Mouse (Mus musculus): ENCODE data around the gene Tssk6. TPM values are rescaled to one million over a fixed set of nuclear protein-coding genes. Genes with fewer than 3 reads are reported as not detected.

Tssk6 gene
- under 1 TPM; 0.13 to 0.72 TPM for polyA plus RNA-seq (2012; fragmentation: generic; extraction: Trizol)

GRCm38 (mm10) chr8:69902163-69903062 is at the start of gene Tssk6, which contains the start of the genes Ndufa13 and Yjefn3:
Gene Tssk6 (plus strand): TSS chr8:69902184.
Gene Ndufa13 (minus strand): TSS chr8:69902558.
Gene Yjefn3 (minus strand): TSS chr8:69902712.

GRCm38 (mm10) chr8:69887289-69888243 is 14.4 kb upstream of the Tssk6 start, which contains the start of gene Cilp2:
Gene Cilp2 (minus strand): TSS chr8:69887687.

Other genes with a start within 250 kb of the Tssk6 start
- gene Zfp964, start 247.7 kb upstream of the Tssk6 start, polyA plus RNA-seq (2012; fragmentation: generic; extraction: Trizol) = under 1 TPM; 0.04 to 0.83 TPM
- 1 to 10 TPM in 1 of 2 experiments, under 1 TPM in 1; 0.20 to 4.4 TPM for gene Zfp869, start 191.5 kb upstream of the Tssk6 start, polyA plus RNA-seq (2012; fragmentation: generic; extraction: Trizol)
- 1 to 10 TPM in 1 of 2 experiments, under 1 TPM in 1; 0.02 to 1.9 TPM for gene Zfp963, start 152.2 kb upstream of the Tssk6 start, polyA plus RNA-seq (2012; fragmentation: generic; extraction: Trizol)
- not detected for gene Gm20422, start 127.3 kb upstream of the Tssk6 start, polyA plus RNA-seq (2012; fragmentation: generic; extraction: Trizol)
- 10 to 100 TPM; 23.6 to 31.8 TPM for gene Atp13a1, start 111.0 kb upstream of the Tssk6 start, polyA plus RNA-seq (2012; fragmentation: generic; extraction: Trizol)
- gene Zfp866, start 111.0 kb upstream of the Tssk6 start, polyA plus RNA-seq (2012; fragmentation: generic; extraction: Trizol) = 1 to 10 TPM in 1 of 2 experiments, under 1 TPM in 1; 0.37 to 9.5 TPM
- 10 to 100 TPM in 1 of 2 experiments, 1 to 10 TPM in 1; 4.1 to 11.5 TPM for gene Gmip, start 93.5 kb upstream of the Tssk6 start, polyA plus RNA-seq (2012; fragmentation: generic; extraction: Trizol)
- gene Lpar2, start 79.8 kb upstream of the Tssk6 start, polyA plus RNA-seq (2012; fragmentation: generic; extraction: Trizol) = 1 to 10 TPM; 3.0 to 3.5 TPM
- 1 to 10 TPM; 2.6 to 3.5 TPM for gene Pbx4, start 69.7 kb upstream of the Tssk6 start, polyA plus RNA-seq (2012; fragmentation: generic; extraction: Trizol)
- under 1 TPM in 1 of 2 experiments, not detected in 1; 0.07 TPM for gene Cilp2, start 14.5 kb upstream of the Tssk6 start, polyA plus RNA-seq (2012; fragmentation: generic; extraction: Trizol)
- gene Ndufa13, start 374 bp downstream of the Tssk6 start, polyA plus RNA-seq (2012; fragmentation: generic; extraction: Trizol) = 100 to 1,000 TPM; 233 to 235 TPM
- 10 to 100 TPM in 1 of 2 experiments, 1 to 10 TPM in 1; 8.5 to 22.4 TPM for gene Yjefn3, start 528 bp downstream of the Tssk6 start, polyA plus RNA-seq (2012; fragmentation: generic; extraction: Trizol)
- 10 to 100 TPM; 18.8 to 24.7 TPM for gene Gatad2a, start 94.2 kb downstream of the Tssk6 start, polyA plus RNA-seq (2012; fragmentation: generic; extraction: Trizol)
- 10 to 100 TPM in 1 of 2 experiments, 1 to 10 TPM in 1; 8.4 to 34.1 TPM for gene Mau2, start 140.6 kb downstream of the Tssk6 start, polyA plus RNA-seq (2012; fragmentation: generic; extraction: Trizol)
- 10 to 100 TPM; 24.7 to 34.4 TPM for gene Sugp1, start 140.6 kb downstream of the Tssk6 start, polyA plus RNA-seq (2012; fragmentation: generic; extraction: Trizol)
- gene Tm6sf2, start 170.7 kb downstream of the Tssk6 start, polyA plus RNA-seq (2012; fragmentation: generic; extraction: Trizol) = 1 to 10 TPM in 1 of 2 experiments, under 1 TPM in 1; 0.15 to 1.4 TPM
- 1 to 10 TPM in 1 of 2 experiments, under 1 TPM in 1; 0.66 to 1.2 TPM for gene Hapln4, start 181.3 kb downstream of the Tssk6 start, polyA plus RNA-seq (2012; fragmentation: generic; extraction: Trizol)
- under 1 TPM; under 0.01 to 0.06 TPM for gene Ncan, start 218.7 kb downstream of the Tssk6 start, polyA plus RNA-seq (2012; fragmentation: generic; extraction: Trizol)
- gene Nr2c2ap, start 229.1 kb downstream of the Tssk6 start, polyA plus RNA-seq (2012; fragmentation: generic; extraction: Trizol) = 10 to 100 TPM; 28.9 to 68.0 TPM
- gene Rfxank, start 237.0 kb downstream of the Tssk6 start, polyA plus RNA-seq (2012; fragmentation: generic; extraction: Trizol) = 10 to 100 TPM in 1 of 2 experiments, 1 to 10 TPM in 1; 7.9 to 19.7 TPM
- 10 to 100 TPM; 44.4 to 92.4 TPM for gene Borcs8, start 237.3 kb downstream of the Tssk6 start, polyA plus RNA-seq (2012; fragmentation: generic; extraction: Trizol)
- under 1 TPM; 0.19 to 0.79 TPM for gene Mef2b, start 237.5 kb downstream of the Tssk6 start, polyA plus RNA-seq (2012; fragmentation: generic; extraction: Trizol)

All from C3H10T1/2 (cell line).